Mouse (Mus musculus) gastrocnemius, adult 2 months (tissue): ENCODE results near the gene Unc13d. TPM values are rescaled to one million over a fixed set of nuclear protein-coding genes. Genes with fewer than 3 reads are reported as not detected.

Source experiments
- DNase-seq: peaks from one replicate; pipeline ENCODE4 v3.0.0; 2022
- H3K27ac ChIP-seq: fragments of 200-600 bp; 2 replicates; pipeline ENCODE4 v1.8.1; 2022; ENCODE audit warnings: mild to moderate bottlenecking
- H3K4me3 ChIP-seq: fragments of 200-600 bp; 2 replicates; pipeline ENCODE4 v1.8.1; 2022; ENCODE audit warnings: mild to moderate bottlenecking, moderate library complexity
- CTCF ChIP-seq: fragments of 200-600 bp; IDR thresholded peaks from 2 replicates; pipeline ENCODE4 v1.8.1; 2022; ENCODE audit warnings: antibody characterized with exemption, mild to moderate bottlenecking, moderate library complexity
- intact Hi-C: fragments of 180-260 bp; cut with DNase I; formaldehyde crosslinking; loops from one replicate; pipeline ENCODE4 v1.15.1; 2025
- total RNA-seq, 2 experiments: library from RNA; stranded (reverse); gene quantifications; 2 replicates each; pipeline ENCODE4 v1.2.3; 2021

Unc13d gene
- total RNA-seq, 2 experiments from 2014 or later, result 0.13 to 0.50 TPM

DNA sequence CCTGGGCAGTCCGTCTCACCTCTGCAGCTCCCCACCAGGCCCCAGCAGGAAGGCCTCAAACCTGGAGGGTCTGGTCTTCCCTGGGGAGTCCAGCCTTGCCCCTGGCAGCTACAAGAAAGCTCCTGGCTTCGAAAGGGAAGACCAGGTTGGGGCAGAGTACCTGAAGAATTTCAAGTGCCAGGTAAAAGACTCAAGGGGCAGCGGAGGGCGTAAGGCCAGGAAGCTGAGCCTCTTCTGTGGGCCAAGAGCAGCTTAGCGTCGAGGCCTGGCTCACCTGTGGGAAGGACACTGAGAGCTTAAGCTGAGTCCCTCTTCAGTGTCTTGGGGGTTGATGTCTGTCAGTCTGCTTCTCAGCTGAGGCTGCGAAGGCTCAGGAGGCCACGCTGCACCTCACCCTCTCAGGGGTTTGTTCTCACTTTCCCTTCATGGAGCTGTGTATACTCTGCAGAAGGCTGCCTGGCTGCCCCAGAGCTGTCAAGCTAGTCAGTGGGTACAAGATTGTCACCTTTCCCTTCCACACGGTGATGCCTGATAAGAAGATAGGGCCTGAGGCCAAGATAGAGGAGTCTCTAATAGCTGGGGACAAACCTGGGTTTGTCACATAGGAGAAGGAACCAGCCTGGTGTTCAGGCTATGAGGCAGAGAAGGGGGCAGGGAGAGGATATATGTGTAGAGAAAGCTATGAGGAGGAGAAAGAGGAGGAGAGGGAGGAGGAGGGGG lies 24.1 kb downstream of the Unc13d start:
- TF ChIP-seq CTCF, result no peak
- DNase-seq, result no peak
- intact Hi-C loops, result no loop called here
- H3K4me3 ChIP-seq, result no peak overlapping the region
- no peak overlapping the region for H3K27ac ChIP-seq

DNA sequence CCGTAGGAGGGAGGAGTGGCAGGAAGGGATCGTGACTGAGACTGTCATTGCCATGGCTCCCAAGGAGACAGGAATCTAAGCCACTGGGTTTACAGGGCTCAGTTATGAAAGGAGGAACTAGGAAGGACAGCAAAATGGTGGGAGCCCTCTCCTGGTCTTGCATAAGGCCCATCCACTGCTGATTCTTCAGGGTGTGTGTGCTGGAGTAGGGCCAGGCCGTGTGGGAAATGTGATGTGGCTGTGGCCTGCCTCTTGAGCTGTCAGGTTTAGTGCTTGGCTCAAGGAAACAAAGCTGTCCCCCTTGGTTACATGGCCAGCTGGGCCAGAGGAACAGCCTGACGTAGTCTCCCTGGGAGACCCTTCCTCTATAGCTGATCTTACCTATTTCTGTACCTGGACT lies 27.6 kb downstream of the Unc13d start:
- no peak overlapping the region for H3K27ac ChIP-seq
- intact Hi-C loops, result no loop called here
- no peak for TF ChIP-seq CTCF
- no peak for DNase-seq
- no peak overlapping the region for H3K4me3 ChIP-seq

DNA sequence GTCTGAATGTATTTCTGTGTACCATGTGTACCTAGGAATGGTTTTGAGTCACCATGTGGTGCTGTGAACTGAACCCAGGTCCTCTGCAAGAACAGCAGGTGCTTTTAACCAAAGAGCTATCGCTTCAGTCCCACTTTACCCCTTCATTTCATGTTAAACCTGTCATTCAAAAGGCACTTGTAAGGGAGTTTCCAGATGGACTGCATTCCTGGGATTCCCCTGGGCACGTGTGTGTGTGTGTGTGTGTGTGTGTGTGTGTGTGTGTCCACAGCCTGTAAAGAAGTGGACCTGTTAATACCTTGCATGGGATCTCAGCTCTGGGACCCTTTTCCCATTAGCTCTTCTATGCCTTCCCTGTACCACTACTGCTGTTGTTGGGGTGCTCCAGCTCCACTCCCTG lies 28.2 kb downstream of the Unc13d start:
- DNase-seq, result no peak
- no peak overlapping the region for H3K27ac ChIP-seq
- no peak overlapping the region for H3K4me3 ChIP-seq
- intact Hi-C loops, result no loop called here
- no peak for TF ChIP-seq CTCF

DNA sequence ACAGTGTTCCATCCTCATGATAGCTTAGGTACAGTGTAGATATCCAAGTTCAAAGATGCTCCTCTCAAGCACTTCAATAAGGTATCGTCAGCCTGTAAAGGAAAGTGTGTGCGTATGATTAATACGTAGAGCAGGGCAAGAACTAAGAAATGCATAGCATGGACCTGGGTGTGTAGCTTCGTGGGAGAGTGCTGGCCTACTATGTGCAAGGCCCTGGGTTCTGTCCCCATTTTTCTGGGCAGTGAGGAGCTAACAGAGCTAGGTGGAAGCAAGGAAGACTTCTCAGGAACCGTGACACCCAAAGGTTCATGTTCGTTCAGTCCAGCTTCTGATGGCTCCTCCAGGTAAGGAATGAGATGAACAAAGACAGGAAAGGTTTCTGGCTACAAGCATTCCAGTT lies 32.6 kb downstream of the Unc13d start:
- intact Hi-C loops, result no loop called here
- no peak for DNase-seq
- H3K4me3 ChIP-seq, result no peak overlapping the region
- no peak for TF ChIP-seq CTCF
- no peak overlapping the region for H3K27ac ChIP-seq

DNA sequence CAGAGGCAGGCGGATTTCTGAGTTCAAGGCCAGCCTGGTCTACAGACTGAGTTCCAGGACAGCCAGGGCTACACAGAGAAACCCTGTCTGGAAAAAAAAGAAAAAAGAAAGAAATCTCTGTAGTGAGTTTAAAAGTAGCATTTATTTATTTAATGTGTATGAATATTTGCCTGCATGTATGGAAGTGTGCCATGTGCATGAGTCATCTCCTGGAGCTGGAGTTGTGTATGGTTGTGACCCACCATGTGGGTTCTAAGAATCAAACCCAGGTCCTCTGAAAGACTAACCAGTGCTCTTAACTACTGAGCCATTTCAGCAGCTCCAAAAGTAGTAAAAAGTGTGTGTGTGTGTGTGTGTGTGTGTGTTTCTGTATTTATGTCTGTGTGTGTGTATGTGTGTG lies 34.5 kb downstream of the Unc13d start:
- intact Hi-C loops, result no loop called here
- DNase-seq, result no peak

DNA sequence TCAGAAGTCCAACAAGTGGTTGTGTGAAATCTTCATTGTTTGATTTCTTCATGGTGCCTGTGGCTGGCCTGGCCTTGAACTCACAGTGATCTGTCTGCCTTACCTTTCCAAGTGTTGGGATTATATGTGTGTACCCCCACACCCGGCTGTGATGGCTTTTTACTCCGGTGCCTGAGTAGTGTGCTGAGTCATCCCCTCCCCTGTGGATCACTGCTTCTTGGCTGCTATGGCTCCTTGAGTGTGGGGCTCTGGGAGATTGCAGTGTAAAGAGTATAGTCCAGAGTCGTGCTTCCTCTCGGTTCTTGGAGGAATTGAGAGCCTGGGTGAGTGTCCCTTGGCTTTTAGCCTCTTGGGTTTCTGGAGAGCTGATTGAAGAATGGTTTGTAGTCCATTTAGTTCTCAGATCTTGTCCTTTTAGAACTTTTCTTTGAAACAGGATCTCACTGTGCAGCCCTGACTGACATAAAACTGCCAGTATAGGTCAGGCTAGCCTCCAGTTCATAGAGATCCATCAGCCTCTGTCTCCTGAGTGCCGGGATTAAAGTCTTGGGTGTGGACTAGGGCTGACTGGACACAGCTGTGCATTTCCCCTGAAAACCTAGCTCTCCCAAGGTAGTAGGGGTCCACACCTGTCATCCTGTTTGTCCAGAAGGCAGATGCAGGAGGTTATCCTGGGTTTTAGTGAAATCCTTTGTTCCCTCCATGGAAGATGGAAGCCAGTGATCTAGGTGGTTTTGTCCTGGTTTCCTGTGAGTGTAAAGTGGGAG lies 35.2 kb downstream of the Unc13d start:
- H3K4me3 ChIP-seq, result no peak overlapping the region
- intact Hi-C loops, result no loop called here
- DNase-seq, result no peak
- no peak for TF ChIP-seq CTCF
- no peak overlapping the region for H3K27ac ChIP-seq

More for the DNA sequence above, 34.5 kb downstream of the Unc13d start:
- Histone ChIP-seq H3K27ac (no peak overlapping the region), H3K4me3 (no peak overlapping the region)
- no peak for TF ChIP-seq CTCF

DNA sequence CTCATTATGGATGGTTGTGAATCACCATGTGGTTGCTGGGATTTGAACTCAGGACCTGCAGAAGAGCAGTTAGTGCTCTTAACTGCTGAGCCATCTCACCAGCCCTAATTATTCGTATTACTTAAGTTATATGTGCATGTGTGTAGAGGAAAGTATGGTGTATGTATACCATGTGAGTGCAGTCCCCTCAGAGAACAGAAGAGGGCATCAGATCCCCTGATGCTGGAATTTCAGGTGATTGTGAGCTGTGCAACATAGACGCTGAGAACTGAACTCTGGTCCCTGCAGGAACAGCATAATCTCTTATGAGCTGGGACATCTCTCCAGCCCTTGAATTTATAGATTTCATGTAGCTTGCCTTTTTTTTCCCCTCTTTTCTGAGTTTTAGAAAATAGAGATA lies 35.9 kb downstream of the Unc13d start:
- Histone ChIP-seq H3K4me3 (no peak overlapping the region), H3K27ac (no peak overlapping the region)
- DNase-seq, result no peak
- intact Hi-C loops, result no loop called here
- TF ChIP-seq CTCF, result peak; percentile 24; the same call in 1 of the 2 replicates

DNA sequence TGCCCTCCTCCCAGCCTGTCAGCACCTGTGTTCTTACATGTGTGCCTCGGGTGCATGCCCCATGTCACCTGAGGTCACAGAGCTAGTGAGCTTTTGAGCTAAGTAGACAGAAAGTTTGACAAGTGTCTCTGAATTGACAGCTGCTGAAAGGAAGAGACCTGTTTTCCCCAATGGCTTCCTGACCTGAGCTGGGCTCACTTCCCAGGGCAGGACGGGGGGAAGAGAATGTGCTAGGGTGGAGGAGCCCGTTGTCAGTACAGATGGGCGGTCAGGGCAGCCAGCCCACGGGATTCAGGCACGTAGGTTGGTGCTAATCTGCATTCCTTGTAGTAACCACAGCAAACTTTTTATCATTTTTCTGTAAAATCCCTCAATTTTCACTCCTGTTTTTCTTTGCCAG lies 37.2 kb downstream of the Unc13d start:
- Histone ChIP-seq H3K27ac (peak overlapping the region; percentile 77), H3K4me3 (no peak overlapping the region)
- no peak for TF ChIP-seq CTCF
- intact Hi-C loops, result no loop called here
- DNase-seq, result peak; percentile 52

DNA sequence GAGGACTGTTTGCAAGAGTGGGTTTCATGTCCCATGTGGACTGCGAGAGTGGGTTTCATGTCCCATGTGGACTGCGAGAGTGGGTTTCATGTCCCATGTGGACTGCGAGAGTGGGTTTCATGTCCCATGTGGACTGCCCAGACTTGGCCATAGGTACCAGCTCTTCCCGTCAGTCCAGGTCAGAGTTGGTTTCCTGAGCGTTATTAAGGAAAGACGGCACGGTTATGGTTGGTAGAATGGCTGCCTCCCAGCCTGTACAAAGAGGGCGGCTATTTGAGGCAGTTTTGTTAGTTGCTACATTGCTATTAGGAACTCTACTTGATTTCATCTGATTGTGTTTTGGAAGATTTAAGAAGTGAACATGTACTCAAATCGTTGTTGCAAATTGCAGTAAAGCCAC lies 39.9 kb downstream of the Unc13d start:
- TF ChIP-seq CTCF, result no peak
- H3K4me3 ChIP-seq, result no peak overlapping the region
- intact Hi-C loops, result loop anchor here (2.0 kb wide), 1 partner anchor 25 kb away; no protein-coding TSS in a partner anchor
- H3K27ac ChIP-seq, result no peak overlapping the region
- DNase-seq, result no peak

DNA sequence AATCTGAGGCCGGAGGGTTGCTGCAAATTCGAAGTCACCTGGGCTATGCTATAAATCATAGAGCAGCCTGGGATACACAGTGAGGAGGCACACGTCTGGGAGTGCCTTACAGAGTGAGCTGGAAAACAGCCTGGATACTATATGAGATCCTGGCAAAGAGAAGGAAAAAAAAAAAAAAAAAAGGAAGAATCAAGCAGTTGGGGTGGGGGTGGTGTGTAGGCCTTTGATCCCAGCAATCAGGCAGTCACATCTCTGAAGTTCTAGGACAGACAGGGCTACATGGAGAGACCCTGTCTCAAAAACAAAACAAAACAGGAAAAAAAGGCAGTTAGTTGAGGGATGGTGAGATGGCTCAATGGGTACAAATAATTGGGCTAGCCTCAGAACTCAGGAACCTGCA lies 41.1 kb downstream of the Unc13d start:
- Histone ChIP-seq H3K27ac (no peak overlapping the region), H3K4me3 (no peak overlapping the region)
- TF ChIP-seq CTCF, result no peak
- intact Hi-C loops, result loop anchor here (2.0 kb wide), 1 partner anchor 26 kb away; no protein-coding TSS in a partner anchor
- DNase-seq, result no peak

DNA sequence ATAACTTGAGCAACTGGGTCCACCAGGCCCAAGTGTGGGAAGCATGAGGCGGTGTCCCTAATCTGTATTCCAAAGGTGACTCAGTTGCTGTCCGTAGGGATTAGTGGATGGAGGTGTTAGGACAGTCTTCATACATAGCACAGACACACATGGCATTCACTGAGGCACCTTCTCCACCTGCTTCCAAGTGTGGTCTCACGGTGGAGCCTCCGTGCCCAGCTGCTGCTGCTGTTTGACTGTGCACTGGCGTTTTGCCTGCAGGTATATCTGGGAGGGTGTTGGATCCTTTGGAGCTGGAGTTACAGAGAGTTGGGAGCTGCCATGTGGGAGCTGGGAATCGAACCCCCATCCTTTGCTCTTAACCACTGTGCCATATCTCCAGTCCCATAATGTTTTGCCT lies 43.2 kb downstream of the Unc13d start:
- intact Hi-C loops, result loop anchor here (5.0 kb wide), 1 partner anchor 98 kb away; the partner anchor contains the start of gene Trim65
- no peak for DNase-seq
- Histone ChIP-seq H3K4me3 (no peak overlapping the region), H3K27ac (no peak overlapping the region)
- TF ChIP-seq CTCF, result no peak

DNA sequence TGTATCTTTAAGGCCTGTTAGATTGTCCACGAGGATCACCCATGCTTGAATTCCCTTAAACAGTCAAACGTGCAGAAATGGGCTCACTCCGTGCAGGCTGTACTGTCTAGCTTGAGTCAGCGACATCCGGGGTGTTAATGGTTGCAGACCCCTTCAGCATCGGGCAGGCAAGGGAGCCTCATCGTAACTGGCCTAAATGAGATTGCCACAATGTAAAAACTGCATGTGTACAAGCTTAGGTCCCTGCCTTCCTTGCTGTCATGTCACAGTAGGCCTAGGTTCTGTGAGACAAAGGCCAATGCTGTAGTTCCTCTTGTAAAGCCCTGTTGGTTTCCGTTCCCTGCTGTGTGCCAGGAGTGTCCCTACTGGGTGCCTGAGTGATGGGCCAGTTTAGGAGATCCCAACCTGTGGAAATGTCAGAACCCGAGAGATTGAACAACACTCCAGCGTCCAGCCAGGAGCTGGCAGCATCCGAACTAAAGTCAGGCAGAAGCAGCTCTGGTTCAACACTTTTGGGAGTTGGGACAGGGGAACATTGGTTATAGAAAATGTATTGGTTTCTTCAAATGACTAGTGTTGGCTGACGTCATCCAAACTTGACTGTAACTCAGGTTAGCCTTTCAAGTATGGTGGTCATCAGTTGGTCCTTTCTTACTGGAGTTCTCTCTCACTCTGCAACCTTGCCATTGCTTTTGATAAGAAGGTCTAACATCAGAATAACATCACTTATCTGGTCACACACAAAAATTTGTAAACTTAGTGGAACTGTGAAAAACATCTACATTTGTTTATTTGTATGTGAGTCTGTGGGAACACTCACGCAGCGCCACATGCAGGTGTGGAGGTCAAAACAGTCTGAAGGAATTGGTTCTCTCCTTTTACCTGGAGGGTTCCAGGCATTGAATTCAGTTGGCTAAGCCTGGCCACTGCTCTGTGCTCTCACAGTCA lies 46.6 kb downstream of the Unc13d start:
- intact Hi-C loops, result loop anchor here (2.0 to 5.0 kb wide), 2 partner anchors 56 to 101 kb away; partner anchors contain the start of genes Trim65 and Wbp2
- TF ChIP-seq CTCF, result no peak
- Histone ChIP-seq H3K4me3 (peak overlapping the region; percentile 91), H3K27ac (peak overlapping the region; percentile 98)
- peak; percentile 46 for DNase-seq
